Mouse (Mus musculus): ENCODE results near the gene Spag17. TPM values are rescaled to one million over a fixed set of nuclear protein-coding genes. Genes with fewer than 3 reads are reported as not detected.

Gene Spag17
- polyA plus RNA-seq, 1 experiment from 2014 or later: 0.99 TPM

DNA sequence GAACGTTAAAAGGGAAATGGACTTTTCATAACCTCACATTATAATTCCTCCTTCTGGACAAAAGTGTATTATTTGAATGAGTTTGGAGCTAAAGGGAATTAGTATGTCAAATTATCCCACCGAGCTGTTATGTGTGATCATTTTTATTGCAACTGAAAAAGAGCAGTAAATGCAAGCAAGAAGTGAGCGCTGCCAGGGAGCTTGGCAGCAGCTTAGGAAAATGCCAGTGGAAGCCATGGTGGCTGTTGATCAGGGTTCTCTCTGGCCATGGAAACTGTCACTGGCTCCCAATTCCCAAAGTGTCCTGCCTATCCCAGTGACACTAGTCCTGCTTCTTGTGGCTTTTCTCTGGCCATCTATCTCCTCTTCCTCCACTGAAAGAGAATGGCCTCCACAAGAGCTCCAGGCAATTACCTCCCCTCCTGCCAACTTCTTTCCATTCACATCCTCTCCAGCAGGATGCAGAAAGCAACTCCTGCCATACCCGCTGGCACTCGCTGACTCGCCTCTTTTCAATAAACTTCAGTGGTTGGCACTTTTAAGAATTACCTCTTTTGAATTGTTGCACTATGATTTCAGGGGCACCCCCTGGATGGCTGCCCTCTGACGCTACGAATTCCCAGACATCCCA, 28.7 kb downstream of the Spag17 start:
- Histone ChIP-seq H3K4me3 (replicated peaks) (no peak overlapping the region), H3K4me2 (no peak overlapping the region), H3K27me3 (no peaks in the 10 kb centered on the region), H3K4me1 (replicated peaks) (peaks cover 6% of the 10 kb centered on the region), H3K27ac (peak overlapping the region; percentile 53; the same call in 1 of the 2 replicates), H3K9ac (replicated peaks) (no peak overlapping the region), H3K9me3 (peaks cover 1% of the 10 kb centered on the region; the same call in 1 of the 2 replicates), H3K36me3 (no peaks in the 10 kb centered on the region)
- 72% methylated on average over 8 of the region's 8 CpGs for WGBS
- no peak for ATAC-seq (ENCODE audit: insufficient number of reproducible peaks, insufficient read depth, low FRiP score, low TSS enrichment, low read depth)

DNA sequence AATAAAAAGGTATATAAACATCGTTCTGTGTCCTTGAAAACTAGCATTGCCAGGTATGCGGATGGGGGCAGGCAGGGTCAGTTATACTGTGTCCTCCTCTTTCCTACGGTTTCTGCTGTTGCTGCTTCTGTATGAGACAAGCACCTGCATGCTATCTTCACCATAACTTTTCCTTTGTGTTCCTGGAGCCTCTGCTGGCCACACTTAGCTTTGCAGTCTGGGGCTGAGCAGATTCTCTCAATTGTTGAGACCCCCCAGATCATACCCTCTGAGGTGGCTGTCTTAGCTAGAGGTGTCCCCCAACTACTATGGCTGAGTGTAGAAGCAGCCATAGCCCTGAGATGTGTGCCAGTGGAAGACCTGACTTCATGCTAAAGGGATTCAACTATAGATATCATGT, 37.7 kb downstream of the Spag17 start:
- H3K36me3 ChIP-seq: no peaks in the 10 kb centered on the region
- no peaks in the 10 kb centered on the region for H3K4me1 ChIP-seq (replicated peaks)
- no peaks in the 10 kb centered on the region for H3K27me3 ChIP-seq
- H3K4me3 ChIP-seq (replicated peaks): no peak overlapping the region
- WGBS: 72% methylated on average over 3 of the region's 3 CpGs
- H3K9ac ChIP-seq (replicated peaks): no peak overlapping the region
- no peaks in the 10 kb centered on the region for H3K9me3 ChIP-seq
- no peak overlapping the region for H3K27ac ChIP-seq
- no peak overlapping the region for H3K4me2 ChIP-seq
- ATAC-seq (ENCODE audit: insufficient number of reproducible peaks, insufficient read depth, low FRiP score, low TSS enrichment, low read depth): no peak

DNA sequence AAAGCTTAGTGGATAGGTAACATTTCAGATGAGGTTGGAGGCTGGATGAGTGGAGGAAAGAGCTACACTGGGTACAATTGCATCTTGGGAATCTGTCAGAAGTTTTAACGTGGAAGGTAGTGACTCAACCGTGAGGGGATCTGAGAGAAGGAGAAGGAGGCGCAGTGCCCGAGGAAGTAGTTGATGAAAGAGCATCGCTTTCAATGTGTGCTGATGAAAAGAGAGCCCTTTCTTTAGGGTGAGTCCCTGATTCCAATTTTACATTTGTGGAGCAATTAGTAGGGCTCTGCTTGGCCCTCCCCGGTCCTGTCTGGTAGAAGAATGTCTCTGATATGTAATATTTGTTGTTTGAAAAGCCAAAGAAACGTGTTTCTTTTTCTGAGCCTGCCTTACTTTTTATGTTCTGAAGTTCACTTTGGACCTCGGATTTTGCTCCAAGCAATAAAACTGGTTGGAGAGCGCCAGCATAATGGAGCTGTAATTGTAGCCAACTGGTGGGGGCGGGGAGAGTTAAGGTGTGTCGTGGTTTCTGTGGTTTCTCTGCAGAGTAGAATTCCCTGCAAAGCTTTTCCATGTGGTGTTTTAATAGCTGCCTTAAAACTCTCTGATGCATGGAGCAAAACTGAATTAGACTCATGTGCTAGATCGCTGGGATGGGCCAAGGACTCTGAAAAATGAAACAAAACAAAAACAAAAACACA, 45.9 kb downstream of the Spag17 start:
- H3K9ac ChIP-seq (replicated peaks): no peak overlapping the region
- 16% methylated on average over 12 of the region's 12 CpGs for WGBS
- no peaks in the 10 kb centered on the region for H3K36me3 ChIP-seq
- no peaks in the 10 kb centered on the region for H3K27me3 ChIP-seq
- peak overlapping the region; percentile 38 for H3K4me2 ChIP-seq
- H3K4me1 ChIP-seq (replicated peaks): peaks cover 35% of the 10 kb centered on the region
- peak overlapping the region; percentile 87 for H3K27ac ChIP-seq
- peak; percentile 71 for ATAC-seq (ENCODE audit: insufficient number of reproducible peaks, insufficient read depth, low FRiP score, low TSS enrichment, low read depth)
- no peak overlapping the region for H3K4me3 ChIP-seq (replicated peaks)
- H3K9me3 ChIP-seq: no peaks in the 10 kb centered on the region

DNA sequence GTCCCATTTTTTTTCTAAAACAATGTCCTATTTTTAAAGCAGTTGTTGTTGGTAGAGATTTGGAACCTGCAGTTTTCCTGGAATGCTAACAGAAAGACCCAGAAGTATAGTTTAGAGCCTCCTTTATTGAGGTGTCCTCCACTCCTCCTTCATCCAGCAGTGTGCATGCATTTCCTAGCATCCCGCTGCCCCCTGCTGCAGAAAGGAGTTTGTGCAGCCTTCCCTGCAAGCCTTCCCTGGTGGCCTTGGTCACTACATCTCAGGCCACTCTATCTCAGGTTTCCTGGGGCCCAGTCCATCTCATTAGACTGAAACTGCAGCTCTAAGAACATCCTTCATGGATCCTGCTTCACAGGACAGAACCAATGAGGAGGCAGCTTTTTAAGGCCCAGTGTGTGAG, 51.0 kb downstream of the Spag17 start:
- no peak for ATAC-seq (ENCODE audit: insufficient number of reproducible peaks, insufficient read depth, low FRiP score, low TSS enrichment, low read depth)
- Histone ChIP-seq H3K27ac (no peak overlapping the region), H3K9me3 (no peaks in the 10 kb centered on the region), H3K4me1 (replicated peaks) (peaks cover 35% of the 10 kb centered on the region), H3K9ac (replicated peaks) (no peak overlapping the region), H3K4me2 (no peak overlapping the region), H3K4me3 (replicated peaks) (no peak overlapping the region), H3K36me3 (no peaks in the 10 kb centered on the region), H3K27me3 (no peaks in the 10 kb centered on the region)
- WGBS: 31% methylated on average over 1 of the region's 1 CpGs

DNA sequence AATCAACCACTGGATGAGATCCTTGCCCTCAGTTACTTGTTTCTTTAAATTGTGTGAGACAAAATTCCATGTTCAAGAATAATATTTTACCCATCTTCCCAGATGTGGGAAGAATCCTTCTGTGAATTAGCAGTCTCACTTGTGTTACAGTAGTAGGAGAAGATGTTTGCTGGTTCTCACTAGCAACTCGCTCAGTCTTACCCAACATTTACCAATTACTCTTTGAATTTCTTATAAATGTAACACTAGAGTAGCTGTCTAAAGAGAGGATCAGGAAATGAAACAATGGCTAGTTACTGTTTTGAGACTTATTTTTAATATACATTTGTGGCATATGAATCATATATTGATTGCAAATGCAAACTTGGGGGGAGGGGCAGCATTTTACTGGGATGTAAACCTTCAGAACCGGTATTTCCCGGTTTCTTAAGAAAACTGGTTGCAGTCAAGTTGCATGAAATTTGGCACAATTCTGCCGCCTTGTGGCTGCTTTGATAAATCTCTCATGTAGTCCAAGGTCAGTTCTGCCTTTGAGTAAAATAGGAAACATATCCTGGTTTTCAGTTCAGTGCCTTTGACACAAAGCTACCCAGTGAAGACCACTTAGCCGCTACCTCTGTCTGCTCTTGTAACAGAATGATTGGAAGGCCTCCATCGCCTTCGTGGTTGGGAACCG, 53.5 kb downstream of the Spag17 start:
- 0 out of 2 replicates have a peak, but pooled peaks cover 4% of the 10 kb centered on the region for H3K27me3 ChIP-seq
- no peak overlapping the region for H3K4me2 ChIP-seq
- H3K9ac ChIP-seq (replicated peaks): no peak overlapping the region
- ATAC-seq (ENCODE audit: insufficient number of reproducible peaks, insufficient read depth, low FRiP score, low TSS enrichment, low read depth): no peak
- 31% methylated on average over 8 of the region's 8 CpGs for WGBS
- H3K9me3 ChIP-seq: no peaks in the 10 kb centered on the region
- H3K27ac ChIP-seq: no peak overlapping the region
- H3K4me1 ChIP-seq (replicated peaks): peaks cover 20% of the 10 kb centered on the region
- H3K36me3 ChIP-seq: no peaks in the 10 kb centered on the region
- H3K4me3 ChIP-seq (replicated peaks): no peak overlapping the region

DNA sequence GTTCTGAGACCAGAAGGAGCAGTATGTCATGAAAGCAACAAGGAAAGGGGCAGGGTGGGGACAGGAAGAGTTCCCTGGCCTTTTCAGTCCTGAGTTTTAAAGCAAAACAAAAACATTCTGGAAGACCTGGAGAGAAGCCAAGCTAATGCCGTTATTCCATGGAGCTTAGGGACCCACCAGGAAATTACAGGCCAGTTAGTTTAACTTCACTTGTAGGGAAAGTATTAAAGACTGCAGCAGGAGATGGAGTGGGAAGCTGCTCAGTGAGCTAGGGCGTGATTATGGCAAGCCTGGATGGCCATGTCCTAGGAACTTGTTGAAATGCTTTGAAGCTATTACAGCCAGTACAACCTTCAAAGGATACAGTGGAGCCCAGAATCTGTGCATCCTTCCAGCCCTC, 60.0 kb downstream of the Spag17 start:
- no peak for ATAC-seq (ENCODE audit: insufficient number of reproducible peaks, insufficient read depth, low FRiP score, low TSS enrichment, low read depth)
- Histone ChIP-seq H3K27ac (0 out of 2 replicates have a peak overlapping the region, but pooled peaks have one; percentile 17), H3K9me3 (no peaks in the 10 kb centered on the region)

DNA sequence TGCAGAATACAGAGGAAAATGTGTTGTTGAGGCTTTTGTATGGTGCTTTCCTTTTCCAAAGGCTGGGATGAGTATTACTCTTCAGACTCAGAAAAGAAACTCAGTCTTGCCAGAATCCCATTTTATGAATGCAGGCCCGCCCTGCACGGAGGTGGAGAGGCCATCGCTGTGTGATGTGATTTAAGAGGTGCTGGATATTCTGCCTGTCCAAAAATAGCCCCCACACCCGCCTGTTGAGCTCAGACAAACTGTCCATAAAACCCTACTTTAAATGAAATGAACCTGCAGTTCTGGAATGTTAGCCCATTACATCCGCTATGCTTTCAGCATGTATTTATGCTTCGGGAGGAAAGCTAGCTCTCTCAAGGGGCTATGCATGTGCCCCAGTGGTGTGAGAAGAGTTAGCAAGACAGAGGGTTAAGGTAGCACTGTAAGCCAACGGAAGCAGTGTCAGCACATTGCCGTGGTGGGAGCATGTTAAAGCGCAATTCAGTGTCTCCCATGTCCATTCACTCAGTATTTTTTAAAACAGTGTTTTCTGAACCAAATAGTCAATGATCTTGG, 68.9 kb downstream of the Spag17 start:
- H3K4me3 ChIP-seq (replicated peaks): no peak overlapping the region
- 0 out of 2 replicates have a peak, but pooled peaks cover 8% of the 10 kb centered on the region for H3K27me3 ChIP-seq
- H3K9ac ChIP-seq (replicated peaks): no peak overlapping the region
- no peaks in the 10 kb centered on the region for H3K36me3 ChIP-seq
- peaks cover 26% of the 10 kb centered on the region for H3K4me1 ChIP-seq (replicated peaks)
- H3K27ac ChIP-seq: peak overlapping the region; percentile 37; the same call in 1 of the 2 replicates
- no peaks in the 10 kb centered on the region for H3K9me3 ChIP-seq
- 25% methylated on average over 9 of the region's 9 CpGs for WGBS
- 0 out of 2 replicates have a peak, but pooled peaks have one; percentile 63 for ATAC-seq (ENCODE audit: insufficient number of reproducible peaks, insufficient read depth, low FRiP score, low TSS enrichment, low read depth)
- H3K4me2 ChIP-seq: peak overlapping the region; percentile 13

More for the DNA sequence above, 60.0 kb downstream of the Spag17 start:
- Histone ChIP-seq H3K4me3 (replicated peaks) (no peak overlapping the region), H3K4me1 (replicated peaks) (peaks cover 16% of the 10 kb centered on the region; the same call in 1 of the 2 replicates), H3K27me3 (0 out of 2 replicates have a peak, but pooled peaks cover 4% of the 10 kb centered on the region), H3K36me3 (no peaks in the 10 kb centered on the region), H3K9ac (replicated peaks) (no peak overlapping the region), H3K4me2 (no peak overlapping the region)
- WGBS: 26% methylated on average over 2 of the region's 2 CpGs

DNA sequence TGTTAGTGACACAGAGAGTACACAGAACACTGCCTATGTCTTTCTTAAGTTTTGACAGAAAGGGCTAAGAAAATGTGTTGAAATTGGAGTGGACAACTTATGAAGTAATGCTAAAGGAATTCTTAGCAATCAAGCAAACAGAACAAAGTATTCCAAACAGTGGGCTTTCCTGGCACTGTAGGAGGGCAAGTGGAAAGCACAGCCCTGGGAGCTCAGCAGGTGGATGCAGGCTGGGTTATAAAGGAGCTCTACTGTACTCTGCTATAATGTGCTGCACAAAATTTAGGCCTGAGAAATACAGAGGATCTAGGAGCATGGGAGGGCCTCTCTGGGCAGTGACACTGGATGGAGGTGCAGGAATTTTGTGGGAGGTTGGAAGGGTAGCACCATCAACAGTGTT, 71.3 kb downstream of the Spag17 start:
- no peak for ATAC-seq (ENCODE audit: insufficient number of reproducible peaks, insufficient read depth, low FRiP score, low TSS enrichment, low read depth)
- H3K4me2 ChIP-seq: no peak overlapping the region
- H3K27ac ChIP-seq: no peak overlapping the region
- no peak overlapping the region for H3K9ac ChIP-seq (replicated peaks)
- H3K27me3 ChIP-seq: 0 out of 2 replicates have a peak, but pooled peaks cover 8% of the 10 kb centered on the region
- H3K4me3 ChIP-seq (replicated peaks): no peak overlapping the region
- no peaks in the 10 kb centered on the region for H3K36me3 ChIP-seq
- H3K4me1 ChIP-seq (replicated peaks): peaks cover 26% of the 10 kb centered on the region
- H3K9me3 ChIP-seq: no peaks in the 10 kb centered on the region

DNA sequence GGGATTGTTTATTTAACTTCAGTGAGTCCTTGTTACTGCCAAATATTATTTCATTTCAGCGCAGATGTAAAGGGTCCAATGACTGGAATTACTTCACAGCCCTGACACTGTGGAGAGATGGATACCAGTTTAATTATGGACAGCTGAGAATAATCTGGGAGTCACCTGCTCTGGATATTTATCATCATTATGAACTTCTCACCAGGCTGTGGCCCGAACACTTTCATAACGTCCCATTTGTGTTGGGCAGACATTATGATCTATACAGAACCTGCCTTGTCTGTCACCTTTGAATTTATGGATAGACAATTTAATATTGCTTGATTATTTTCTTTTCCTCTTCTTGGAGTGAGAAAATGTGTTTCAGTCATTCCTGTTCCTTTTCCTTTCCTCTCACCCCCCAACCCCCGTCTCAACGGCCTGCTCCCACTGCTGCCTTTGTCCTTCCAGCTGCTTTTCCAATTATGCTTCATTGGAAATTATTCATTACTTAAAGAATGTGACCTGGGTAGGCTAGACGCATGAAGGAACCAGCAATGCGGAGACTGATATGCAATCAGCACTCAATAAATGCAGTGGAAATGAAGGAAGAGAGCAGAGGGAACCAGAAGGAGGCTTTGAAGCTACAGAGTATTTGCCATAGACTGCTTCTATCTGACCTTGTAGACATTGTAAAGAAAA, 74.7 kb downstream of the Spag17 start:
- Histone ChIP-seq H3K27me3 (peaks cover 10% of the 10 kb centered on the region; the same call in 1 of the 2 replicates), H3K36me3 (no peaks in the 10 kb centered on the region), H3K4me2 (no peak overlapping the region), H3K9ac (replicated peaks) (no peak overlapping the region), H3K27ac (0 out of 2 replicates have a peak overlapping the region, but pooled peaks have one; percentile 41), H3K9me3 (no peaks in the 10 kb centered on the region), H3K4me1 (replicated peaks) (peaks cover 14% of the 10 kb centered on the region), H3K4me3 (replicated peaks) (no peak overlapping the region)
- WGBS: 43% methylated on average over 7 of the region's 7 CpGs
- ATAC-seq (ENCODE audit: insufficient number of reproducible peaks, insufficient read depth, low FRiP score, low TSS enrichment, low read depth): no peak

DNA sequence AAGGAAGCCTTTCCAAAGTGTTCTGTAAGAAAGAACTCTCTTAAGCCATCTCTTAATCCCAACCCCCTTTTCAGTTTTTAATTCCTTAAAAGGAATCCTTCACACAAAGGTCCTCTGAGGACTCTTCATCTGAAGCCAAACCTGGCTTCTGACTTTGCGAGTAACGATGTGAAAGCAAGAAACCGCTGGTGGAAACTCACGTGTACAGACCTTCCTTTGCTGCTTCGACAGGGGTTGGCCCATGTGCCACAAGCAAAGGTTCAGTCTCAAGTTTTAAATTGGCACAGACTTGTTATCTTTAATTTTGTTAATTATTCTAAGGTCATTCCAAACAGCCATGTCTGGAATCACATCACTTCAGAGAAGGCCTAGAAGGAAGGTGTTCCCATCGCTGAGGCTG, 79.1 kb downstream of the Spag17 start:
- Histone ChIP-seq H3K4me3 (replicated peaks) (no peak overlapping the region), H3K27me3 (peaks cover 5% of the 10 kb centered on the region; the same call in 1 of the 2 replicates), H3K27ac (no peak overlapping the region), H3K4me2 (no peak overlapping the region), H3K36me3 (no peaks in the 10 kb centered on the region), H3K9ac (replicated peaks) (no peak overlapping the region), H3K4me1 (replicated peaks) (peaks cover 36% of the 10 kb centered on the region), H3K9me3 (no peaks in the 10 kb centered on the region)
- 80% methylated on average over 6 of the region's 6 CpGs for WGBS
- ATAC-seq (ENCODE audit: insufficient number of reproducible peaks, insufficient read depth, low FRiP score, low TSS enrichment, low read depth): no peak

All from limb, embryonic 12.5 days (tissue).